Mouse (Mus musculus): ENCODE results near the gene Cdh20. TPM values are rescaled to one million over a fixed set of nuclear protein-coding genes. Genes with fewer than 3 reads are reported as not detected.

Gene Cdh20
- polyA plus RNA-seq, 1 experiment: not detected

- TF ChIP-seq GATA1 (IDR thresholded peaks at IDR 0.05; ENCODE audit: low read length) (no peak), TAL1 (IDR thresholded peaks at IDR 0.05; ENCODE audit: low read length) (no peak)
- no peak overlapping the region for H3K4me3 ChIP-seq (replicated peaks)
- no peaks in the 10 kb centered on the region for H3K9me3 ChIP-seq (ENCODE audit: control insufficient read depth, low read length)
- no peaks in the 10 kb centered on the region for H3K36me3 ChIP-seq (ENCODE audit: control insufficient read depth)
- H3K27me3 ChIP-seq (ENCODE audit: control insufficient read depth): no peaks in the 10 kb centered on the region
- H3K4me1 ChIP-seq (ENCODE audit: control insufficient read depth): no peaks in the 10 kb centered on the region
These were observed 80.6 kb downstream of the Cdh20 start for GRCm38 (mm10) chr1:104848920-104849272.

- Histone ChIP-seq H3K27me3 (ENCODE audit: control insufficient read depth) (no peaks in the 10 kb centered on the region), H3K9me3 (ENCODE audit: control insufficient read depth, low read length) (peaks cover 4% of the 10 kb centered on the region; the same call in 1 of the 2 replicates), H3K4me3 (replicated peaks) (no peak overlapping the region), H3K36me3 (ENCODE audit: control insufficient read depth) (no peaks in the 10 kb centered on the region), H3K4me1 (ENCODE audit: control insufficient read depth) (no peaks in the 10 kb centered on the region)
- TF ChIP-seq GATA1 (IDR thresholded peaks at IDR 0.05; ENCODE audit: low read length): no peak
- no peak for TF ChIP-seq TAL1 (IDR thresholded peaks at IDR 0.05; ENCODE audit: low read length)
These were observed 109.1 kb downstream of the Cdh20 start for GRCm38 (mm10) chr1:104877384-104877783.

- TF ChIP-seq TAL1 (IDR thresholded peaks at IDR 0.05; ENCODE audit: low read length): no peak
- no peak for TF ChIP-seq GATA1 (IDR thresholded peaks at IDR 0.05; ENCODE audit: low read length)
- H3K27me3 ChIP-seq (ENCODE audit: control insufficient read depth): no peaks in the 10 kb centered on the region
- H3K36me3 ChIP-seq (ENCODE audit: control insufficient read depth): no peaks in the 10 kb centered on the region
- H3K4me1 ChIP-seq (ENCODE audit: control insufficient read depth): no peaks in the 10 kb centered on the region
- no peak overlapping the region for H3K4me3 ChIP-seq (replicated peaks)
- H3K9me3 ChIP-seq (ENCODE audit: control insufficient read depth, low read length): no peaks in the 10 kb centered on the region; the same call in 1 of the 2 replicates
These were observed 133.5 kb downstream of the Cdh20 start for GRCm38 (mm10) chr1:104901815-104902214.

- no peaks in the 10 kb centered on the region for H3K36me3 ChIP-seq (ENCODE audit: control insufficient read depth)
- TF ChIP-seq GATA1 (IDR thresholded peaks at IDR 0.05; ENCODE audit: low read length) (no peak), TAL1 (IDR thresholded peaks at IDR 0.05; ENCODE audit: low read length) (no peak)
- no peak overlapping the region for H3K4me3 ChIP-seq (replicated peaks)
- no peaks in the 10 kb centered on the region for H3K27me3 ChIP-seq (ENCODE audit: control insufficient read depth)
- H3K4me1 ChIP-seq (ENCODE audit: control insufficient read depth): no peaks in the 10 kb centered on the region
- no peaks in the 10 kb centered on the region; the same call in 1 of the 2 replicates for H3K9me3 ChIP-seq (ENCODE audit: control insufficient read depth, low read length)
These were observed 135.1 kb downstream of the Cdh20 start for GRCm38 (mm10) chr1:104903409-104903808.

GRCm38 (mm10) chr1:104912407-104912806 is 144.1 kb downstream of the Cdh20 start:
- no peaks in the 10 kb centered on the region for H3K36me3 ChIP-seq (ENCODE audit: control insufficient read depth)

GRCm38 (mm10) chr1:104916507-104916906 is 148.2 kb downstream of the Cdh20 start:
- H3K4me3 ChIP-seq (replicated peaks): no peak overlapping the region
- no peaks in the 10 kb centered on the region for H3K4me1 ChIP-seq (ENCODE audit: control insufficient read depth)
- H3K27me3 ChIP-seq (ENCODE audit: control insufficient read depth): no peaks in the 10 kb centered on the region
- H3K9me3 ChIP-seq (ENCODE audit: control insufficient read depth, low read length): 0 out of 2 replicates have a peak, but pooled peaks cover 3% of the 10 kb centered on the region
- TF ChIP-seq TAL1 (IDR thresholded peaks at IDR 0.05; ENCODE audit: low read length): no peak
- no peak for TF ChIP-seq GATA1 (IDR thresholded peaks at IDR 0.05; ENCODE audit: low read length)
- no peaks in the 10 kb centered on the region for H3K36me3 ChIP-seq (ENCODE audit: control insufficient read depth)

More at GRCm38 (mm10) chr1:104912407-104912806, 144.1 kb downstream of the Cdh20 start:
- H3K4me3 ChIP-seq (replicated peaks): no peak overlapping the region
- H3K4me1 ChIP-seq (ENCODE audit: control insufficient read depth): no peaks in the 10 kb centered on the region
- H3K9me3 ChIP-seq (ENCODE audit: control insufficient read depth, low read length): 0 out of 2 replicates have a peak, but pooled peaks cover 3% of the 10 kb centered on the region
- no peaks in the 10 kb centered on the region for H3K27me3 ChIP-seq (ENCODE audit: control insufficient read depth)
- no peak for TF ChIP-seq GATA1 (IDR thresholded peaks at IDR 0.05; ENCODE audit: low read length)
- no peak for TF ChIP-seq TAL1 (IDR thresholded peaks at IDR 0.05; ENCODE audit: low read length)

- no peaks in the 10 kb centered on the region for H3K36me3 ChIP-seq (ENCODE audit: control insufficient read depth)
- TF ChIP-seq GATA1 (IDR thresholded peaks at IDR 0.05; ENCODE audit: low read length): no peak
- no peak for TF ChIP-seq TAL1 (IDR thresholded peaks at IDR 0.05; ENCODE audit: low read length)
- no peaks in the 10 kb centered on the region for H3K27me3 ChIP-seq (ENCODE audit: control insufficient read depth)
- no peaks in the 10 kb centered on the region for H3K4me1 ChIP-seq (ENCODE audit: control insufficient read depth)
- H3K9me3 ChIP-seq (ENCODE audit: control insufficient read depth, low read length): 0 out of 2 replicates have a peak, but pooled peaks cover 3% of the 10 kb centered on the region
- H3K4me3 ChIP-seq (replicated peaks): no peak overlapping the region
These were observed 149.0 kb downstream of the Cdh20 start for GRCm38 (mm10) chr1:104917307-104917836.

- H3K27me3 ChIP-seq (ENCODE audit: control insufficient read depth): no peaks in the 10 kb centered on the region
- no peaks in the 10 kb centered on the region for H3K4me1 ChIP-seq (ENCODE audit: control insufficient read depth)
- no peak overlapping the region for H3K4me3 ChIP-seq (replicated peaks)
- TF ChIP-seq GATA1 (IDR thresholded peaks at IDR 0.05; ENCODE audit: low read length): no peak
- no peak for TF ChIP-seq TAL1 (IDR thresholded peaks at IDR 0.05; ENCODE audit: low read length)
- no peaks in the 10 kb centered on the region for H3K36me3 ChIP-seq (ENCODE audit: control insufficient read depth)
- 0 out of 2 replicates have a peak, but pooled peaks cover 2% of the 10 kb centered on the region for H3K9me3 ChIP-seq (ENCODE audit: control insufficient read depth, low read length)
These were observed 164.7 kb downstream of the Cdh20 start for GRCm38 (mm10) chr1:104933051-104933450.

GRCm38 (mm10) chr1:104936966-104937365 is 168.6 kb downstream of the Cdh20 start:
- Histone ChIP-seq H3K27me3 (ENCODE audit: control insufficient read depth) (no peaks in the 10 kb centered on the region), H3K9me3 (ENCODE audit: control insufficient read depth, low read length) (0 out of 2 replicates have a peak, but pooled peaks cover 2% of the 10 kb centered on the region), H3K4me3 (replicated peaks) (no peak overlapping the region), H3K36me3 (ENCODE audit: control insufficient read depth) (no peaks in the 10 kb centered on the region), H3K4me1 (ENCODE audit: control insufficient read depth) (no peaks in the 10 kb centered on the region)
- TF ChIP-seq GATA1 (IDR thresholded peaks at IDR 0.05; ENCODE audit: low read length): no peak
- TF ChIP-seq TAL1 (IDR thresholded peaks at IDR 0.05; ENCODE audit: low read length): no peak

GRCm38 (mm10) chr1:104939156-104939555 is 170.8 kb downstream of the Cdh20 start:
- no peak for TF ChIP-seq GATA1 (IDR thresholded peaks at IDR 0.05; ENCODE audit: low read length)
- no peak for TF ChIP-seq TAL1 (IDR thresholded peaks at IDR 0.05; ENCODE audit: low read length)
- no peak overlapping the region for H3K4me3 ChIP-seq (replicated peaks)
- no peaks in the 10 kb centered on the region for H3K36me3 ChIP-seq (ENCODE audit: control insufficient read depth)
- H3K9me3 ChIP-seq (ENCODE audit: control insufficient read depth, low read length): 0 out of 2 replicates have a peak, but pooled peaks cover 2% of the 10 kb centered on the region
- no peaks in the 10 kb centered on the region for H3K27me3 ChIP-seq (ENCODE audit: control insufficient read depth)
- H3K4me1 ChIP-seq (ENCODE audit: control insufficient read depth): no peaks in the 10 kb centered on the region
